Mouse (Mus musculus): ENCODE data around the gene Olfr545.

- TF ChIP-seq POLR2A (IDR thresholded peaks at IDR 0.05; ENCODE audit: low read depth, low read length) (no peak), CTCF (IDR thresholded peaks at IDR 0.05; ENCODE audit: extremely low read depth, insufficient read length, insufficient replicate concordance, low read depth, low read length) (no peak)
These were observed 14.8 kb upstream of the Olfr545 start for GRCm38 (mm10) chr7:102514144-102514543.

Data from small intestine, adult 2 months (tissue).